Mouse (Mus musculus): ENCODE results near the gene Calhm1.
"Not testable (repeated sequence)": the region's sequence is repeated elsewhere in the genome, so short reads cannot be mapped to it uniquely, and the experiment has no call there.

The Calhm1 gene

GRCm38 (mm10) chr19:47153767-47154166, 9.7 kb upstream of the Calhm1 start:
- DNase-seq (ENCODE audit: extremely low read depth, insufficient read length, low spot score) = no peak

- DNase-seq (ENCODE audit: extremely low read depth, insufficient read length, low spot score) = no peak
Measured at GRCm38 (mm10) chr19:47152062-47152369, 8.0 kb upstream of the Calhm1 start.

GRCm38 (mm10) chr19:47151332-47152061, 7.4 kb upstream of the Calhm1 start:
- no peak for DNase-seq (ENCODE audit: extremely low read depth, insufficient read length, low spot score)

GRCm38 (mm10) chr19:47149854-47150253, 5.8 kb upstream of the Calhm1 start:
- no peak for DNase-seq (ENCODE audit: extremely low read depth, insufficient read length, low spot score)

- no peak for DNase-seq (ENCODE audit: extremely low read depth, insufficient read length, low spot score)
Measured at GRCm38 (mm10) chr19:47148267-47148847, 4.3 kb upstream of the Calhm1 start.

- DNase-seq (ENCODE audit: extremely low read depth, insufficient read length, low spot score) = peak; percentile 64
Measured at GRCm38 (mm10) chr19:47142438-47142837, 1.6 kb downstream of the Calhm1 start.

- not testable (repeated sequence) for DNase-seq (ENCODE audit: extremely low read depth, insufficient read length, low spot score)
Measured at GRCm38 (mm10) chr19:47139611-47140010, 4.4 kb downstream of the Calhm1 start.

GRCm38 (mm10) chr19:47137771-47138421, 6.2 kb downstream of the Calhm1 start, which contains the start of gene Calhm2:
Calhm2 (minus strand) TSS chr19:47138294.
- DNase-seq (ENCODE audit: extremely low read depth, insufficient read length, low spot score) = peak; percentile 76

- DNase-seq (ENCODE audit: extremely low read depth, insufficient read length, low spot score) = peak; percentile 79
Measured at GRCm38 (mm10) chr19:47137051-47137581, 6.9 kb downstream of the Calhm1 start.

- DNase-seq (ENCODE audit: extremely low read depth, insufficient read length, low spot score) = no peak
Measured at GRCm38 (mm10) chr19:47136170-47136569, 7.9 kb downstream of the Calhm1 start.

GRCm38 (mm10) chr19:47135568-47135967, 8.5 kb downstream of the Calhm1 start:
- DNase-seq (ENCODE audit: extremely low read depth, insufficient read length, low spot score) = no peak

- DNase-seq (ENCODE audit: extremely low read depth, insufficient read length, low spot score) = no peak
Measured at GRCm38 (mm10) chr19:47133161-47133560, 10.9 kb downstream of the Calhm1 start.

GRCm38 (mm10) chr19:47130551-47131125, 13.4 kb downstream of the Calhm1 start:
- DNase-seq (ENCODE audit: extremely low read depth, insufficient read length, low spot score) = no peak

GRCm38 (mm10) chr19:47128835-47129234, 15.2 kb downstream of the Calhm1 start:
- DNase-seq (ENCODE audit: extremely low read depth, insufficient read length, low spot score) = no peak

GRCm38 (mm10) chr19:47128164-47128563, 15.9 kb downstream of the Calhm1 start:
- DNase-seq (ENCODE audit: extremely low read depth, insufficient read length, low spot score) = no peak

GRCm38 (mm10) chr19:47122802-47123201, 21.3 kb downstream of the Calhm1 start:
- no peak for DNase-seq (ENCODE audit: extremely low read depth, insufficient read length, low spot score)

- no peak for DNase-seq (ENCODE audit: extremely low read depth, insufficient read length, low spot score)
Measured at GRCm38 (mm10) chr19:47121054-47121453, 23.0 kb downstream of the Calhm1 start.

- DNase-seq (ENCODE audit: extremely low read depth, insufficient read length, low spot score) = no peak
Measured at GRCm38 (mm10) chr19:47118634-47119033, 25.4 kb downstream of the Calhm1 start.

GRCm38 (mm10) chr19:47104641-47105271, 39.3 kb downstream of the Calhm1 start:
- no peak for DNase-seq (ENCODE audit: extremely low read depth, insufficient read length, low spot score)

GRCm38 (mm10) chr19:47101080-47101479, 43.0 kb downstream of the Calhm1 start:
- no peak for DNase-seq (ENCODE audit: extremely low read depth, insufficient read length, low spot score)

All from 3134 (cell line).